Mouse (Mus musculus): ENCODE data around the gene Nkx2-3. TPM values are rescaled to one million over a fixed set of nuclear protein-coding genes. Genes with fewer than 3 reads are reported as not detected.

Nkx2-3 gene
- polyA plus RNA-seq, 1 experiment: not detected

GRCm38 (mm10) chr19:43660774-43661173 is 48.6 kb downstream of the Nkx2-3 start:
- TF ChIP-seq POLR2A (IDR thresholded peaks at IDR 0.05; ENCODE audit: control insufficient read depth, extremely low read depth, insufficient read depth, low read length, poor library complexity) (no peak), CTCF (IDR thresholded peaks at IDR 0.05; ENCODE audit: borderline replicate concordance, control insufficient read depth, extremely low read depth, insufficient read depth, low read length, poor library complexity) (no peak)
- Histone ChIP-seq H3K27me3 (ENCODE audit: control insufficient read depth, insufficient read depth, low read length) (no peaks in the 10 kb centered on the region), H3K4me3 (ENCODE audit: control insufficient read depth, insufficient read depth, low read length) (no peak overlapping the region), H3K36me3 (ENCODE audit: control insufficient read depth, insufficient read depth, low read length) (peaks cover 13% of the 10 kb centered on the region), H3K27ac (ENCODE audit: control insufficient read depth, insufficient read depth, low read length) (no peak overlapping the region), H3K4me1 (replicated peaks; ENCODE audit: control insufficient read depth, insufficient read depth, low read length) (no peaks in the 10 kb centered on the region)
- WGBS: 64% methylated on average over 9 of the region's 9 CpGs
- no peak for DNase-seq

- TF ChIP-seq CTCF (IDR thresholded peaks at IDR 0.05; ENCODE audit: borderline replicate concordance, control insufficient read depth, extremely low read depth, insufficient read depth, low read length, poor library complexity) (no peak), POLR2A (IDR thresholded peaks at IDR 0.05; ENCODE audit: control insufficient read depth, extremely low read depth, insufficient read depth, low read length, poor library complexity) (no peak)
- 94% methylated on average over 19 of the region's 19 CpGs for WGBS
- H3K27ac ChIP-seq (ENCODE audit: control insufficient read depth, insufficient read depth, low read length): no peak overlapping the region
- no peaks in the 10 kb centered on the region for H3K27me3 ChIP-seq (ENCODE audit: control insufficient read depth, insufficient read depth, low read length)
- H3K4me3 ChIP-seq (ENCODE audit: control insufficient read depth, insufficient read depth, low read length): no peak overlapping the region
- H3K4me1 ChIP-seq (replicated peaks; ENCODE audit: control insufficient read depth, insufficient read depth, low read length): no peaks in the 10 kb centered on the region
- peaks cover 13% of the 10 kb centered on the region for H3K36me3 ChIP-seq (ENCODE audit: control insufficient read depth, insufficient read depth, low read length)
- no peak for DNase-seq
Observed at GRCm38 (mm10) chr19:43662176-43662967, 50.2 kb downstream of the Nkx2-3 start.

GRCm38 (mm10) chr19:43663471-43663870 is 51.3 kb downstream of the Nkx2-3 start:
- TF ChIP-seq POLR2A (IDR thresholded peaks at IDR 0.05; ENCODE audit: control insufficient read depth, extremely low read depth, insufficient read depth, low read length, poor library complexity): no peak
- TF ChIP-seq CTCF (IDR thresholded peaks at IDR 0.05; ENCODE audit: borderline replicate concordance, control insufficient read depth, extremely low read depth, insufficient read depth, low read length, poor library complexity): no peak
- DNase-seq: no peak
- Histone ChIP-seq H3K27me3 (ENCODE audit: control insufficient read depth, insufficient read depth, low read length) (no peaks in the 10 kb centered on the region), H3K27ac (ENCODE audit: control insufficient read depth, insufficient read depth, low read length) (no peak overlapping the region), H3K4me3 (ENCODE audit: control insufficient read depth, insufficient read depth, low read length) (no peak overlapping the region), H3K4me1 (replicated peaks; ENCODE audit: control insufficient read depth, insufficient read depth, low read length) (no peaks in the 10 kb centered on the region), H3K36me3 (ENCODE audit: control insufficient read depth, insufficient read depth, low read length) (peaks cover 13% of the 10 kb centered on the region)
- WGBS: 92% methylated on average over 8 of the region's 8 CpGs

Other genes with a start within 250 kb of the Nkx2-3 start
- gene Hpse2, start 224.0 kb upstream of the Nkx2-3 start, polyA plus RNA-seq (2012; rRNA removed): 0.22 and 0.36 TPM in 2 replicates
- 2.4 and 2.9 TPM in 2 replicates for gene Cnnm1, start 171.9 kb upstream of the Nkx2-3 start, polyA plus RNA-seq (2012; rRNA removed)
- gene Got1, start 87.7 kb upstream of the Nkx2-3 start, polyA plus RNA-seq (2012; rRNA removed): 27.8 and 41.4 TPM in 2 replicates
- gene Slc25a28, start 62.6 kb downstream of the Nkx2-3 start, polyA plus RNA-seq (2012; rRNA removed): 80.5 and 88.7 TPM in 2 replicates
- 8.8 and 10.1 TPM in 2 replicates for gene Entpd7, start 77.3 kb downstream of the Nkx2-3 start, polyA plus RNA-seq (2012; rRNA removed)
- gene Cutc, start 140.7 kb downstream of the Nkx2-3 start, polyA plus RNA-seq (2012; rRNA removed): 5.4 and 5.5 TPM in 2 replicates
- gene Cox15, start 140.7 kb downstream of the Nkx2-3 start, polyA plus RNA-seq (2012; rRNA removed): 17.3 and 17.4 TPM in 2 replicates
- 0.46 and 1.1 TPM in 2 replicates for gene Abcc2, start 169.9 kb downstream of the Nkx2-3 start, polyA plus RNA-seq (2012; rRNA removed)

Data from thymus, adult 2 months (tissue).